Mouse (Mus musculus): ENCODE data around the gene Asap3. TPM values are rescaled to one million over a fixed set of nuclear protein-coding genes. Genes with fewer than 3 reads are reported as not detected.

The Asap3 gene
- total and polyA plus RNA-seq, 3 experiments, result 0.05 to 0.30 (median 0.05) TPM

DNA sequence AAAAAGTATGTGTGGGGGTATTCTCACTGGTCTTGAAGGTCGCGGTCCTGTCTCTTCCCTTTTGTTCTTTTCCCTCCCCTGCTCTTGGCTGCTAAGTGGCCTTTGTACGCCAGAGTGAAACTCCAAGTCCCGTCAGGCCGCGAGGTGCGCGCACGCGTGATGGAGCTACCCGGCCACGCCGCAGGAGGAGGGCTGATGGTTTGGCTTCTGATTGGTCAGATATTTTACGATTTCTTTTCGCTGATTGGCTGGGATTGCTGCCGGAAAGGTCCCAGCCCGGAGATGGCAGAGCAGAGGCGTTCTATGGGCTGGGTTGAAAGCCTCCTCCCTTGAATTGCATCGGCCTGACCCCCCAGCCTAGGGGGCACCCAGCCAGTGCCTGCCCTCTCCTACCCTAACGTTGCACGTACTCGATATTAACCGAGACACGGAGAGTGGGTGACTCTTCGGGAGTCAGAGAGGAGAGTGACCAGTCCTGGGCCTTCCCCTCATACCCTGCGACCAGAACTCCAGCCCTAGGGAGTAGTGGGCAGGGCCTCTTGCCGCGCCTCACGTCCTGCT lies 79.7 kb downstream of the Asap3 start:
- Histone ChIP-seq H3K4me3 (ENCODE audit: low read depth, low read length) (peak overlapping the region; percentile 77), H3K4me1 (ENCODE audit: insufficient read depth, low read depth, low read length) (peaks cover 27% of the 10 kb centered on the region), H3K36me3 (replicated peaks) (peaks cover 37% of the 10 kb centered on the region), H3K27me3 (ENCODE audit: insufficient read depth, low read length) (peaks cover 12% of the 10 kb centered on the region), H3K9me3 (replicated peaks) (peaks cover 17% of the 10 kb centered on the region)
- ATAC-seq (ENCODE audit: extremely low read depth, insufficient number of reproducible peaks, low FRiP score, poor library complexity, severe bottlenecking), result peak; percentile 97
- no peak for TF ChIP-seq TAL1 (conservative IDR thresholded peaks at IDR 0.05; ENCODE audit: low read depth, low read length)
- DNase-seq (ENCODE audit: low spot score), result peak; percentile 100

GRCm38 (mm10) chr4:136289918-136290780 lies 84.0 kb downstream of the Asap3 start:
- H3K4me3 ChIP-seq (ENCODE audit: low read depth, low read length), result peak overlapping the region; percentile 11; the same call in 1 of the 2 replicates
- ATAC-seq (ENCODE audit: extremely low read depth, insufficient number of reproducible peaks, low FRiP score, poor library complexity, severe bottlenecking) (no peak), DNase-seq (ENCODE audit: low spot score) (no peak)
- TF ChIP-seq CTCF (IDR thresholded peaks at IDR 0.05; ENCODE audit: low read depth, low read length) (no peak), TAL1 (conservative IDR thresholded peaks at IDR 0.05; ENCODE audit: low read depth, low read length) (no peak), GATA2 (IDR thresholded peaks at IDR 0.05; ENCODE audit: borderline replicate concordance, low read depth, low read length) (no peak), POLR2AphosphoS5 (IDR thresholded peaks at IDR 0.05; ENCODE audit: insufficient replicate concordance, low read depth, low read length) (no peak), GATA1 (IDR thresholded peaks at IDR 0.05; ENCODE audit: borderline replicate concordance, low read length) (no peak)
- peaks cover 73% of the 10 kb centered on the region for H3K36me3 ChIP-seq (replicated peaks)
- peaks cover 13% of the 10 kb centered on the region for H3K4me1 ChIP-seq (ENCODE audit: insufficient read depth, low read depth, low read length)
- no peaks in the 10 kb centered on the region; the same call in 1 of the 2 replicates for H3K27me3 ChIP-seq (ENCODE audit: insufficient read depth, low read length)
- peaks cover 17% of the 10 kb centered on the region for H3K9me3 ChIP-seq (replicated peaks)

DNA sequence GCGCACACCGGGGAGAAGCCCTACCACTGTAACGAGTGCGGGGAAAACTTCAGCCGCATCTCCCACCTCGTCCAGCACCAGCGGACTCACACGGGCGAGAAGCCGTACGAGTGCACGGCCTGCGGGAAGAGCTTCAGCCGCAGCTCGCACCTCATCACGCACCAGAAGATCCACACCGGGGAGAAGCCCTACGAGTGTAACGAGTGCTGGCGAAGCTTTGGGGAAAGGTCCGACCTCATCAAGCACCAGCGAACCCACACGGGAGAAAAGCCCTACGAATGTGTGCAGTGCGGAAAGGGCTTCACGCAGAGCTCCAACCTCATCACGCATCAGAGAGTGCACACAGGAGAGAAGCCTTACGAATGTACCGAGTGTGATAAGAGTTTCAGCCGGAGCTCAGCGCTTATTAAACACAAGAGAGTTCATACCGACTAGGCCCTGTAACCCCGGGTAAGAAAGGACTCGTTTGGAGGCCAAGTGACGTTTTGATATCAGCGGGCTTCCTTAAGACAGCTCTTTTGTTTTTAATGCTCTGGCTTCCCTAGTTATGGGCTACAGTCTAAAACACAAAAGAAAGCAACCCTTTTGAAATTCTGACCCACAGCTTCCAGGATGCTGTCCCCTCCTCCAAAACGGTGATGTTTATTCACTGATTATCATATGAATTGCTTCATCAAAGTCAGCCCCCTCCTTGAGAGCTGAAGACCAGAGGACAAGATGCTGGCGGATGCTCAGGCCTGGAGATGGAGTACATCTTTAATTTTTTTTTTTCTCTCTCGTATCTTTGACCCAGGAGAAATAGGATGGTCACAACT lies 84.8 kb downstream of the Asap3 start:
- ATAC-seq (ENCODE audit: extremely low read depth, insufficient number of reproducible peaks, low FRiP score, poor library complexity, severe bottlenecking), result no peak
- Histone ChIP-seq H3K4me3 (ENCODE audit: low read depth, low read length) (peak overlapping the region; percentile 11; the same call in 1 of the 2 replicates), H3K36me3 (replicated peaks) (peaks cover 73% of the 10 kb centered on the region), H3K9me3 (replicated peaks) (peaks cover 17% of the 10 kb centered on the region), H3K27me3 (ENCODE audit: insufficient read depth, low read length) (no peaks in the 10 kb centered on the region; the same call in 1 of the 2 replicates), H3K4me1 (ENCODE audit: insufficient read depth, low read depth, low read length) (peaks cover 12% of the 10 kb centered on the region)
- TF ChIP-seq GATA1 (IDR thresholded peaks at IDR 0.05; ENCODE audit: borderline replicate concordance, low read length) (no peak), CTCF (IDR thresholded peaks at IDR 0.05; ENCODE audit: low read depth, low read length) (no peak), TAL1 (conservative IDR thresholded peaks at IDR 0.05; ENCODE audit: low read depth, low read length) (no peak), GATA2 (IDR thresholded peaks at IDR 0.05; ENCODE audit: borderline replicate concordance, low read depth, low read length) (no peak), POLR2AphosphoS5 (IDR thresholded peaks at IDR 0.05; ENCODE audit: insufficient replicate concordance, low read depth, low read length) (no peak)
- DNase-seq (ENCODE audit: low spot score), result no peak

DNA sequence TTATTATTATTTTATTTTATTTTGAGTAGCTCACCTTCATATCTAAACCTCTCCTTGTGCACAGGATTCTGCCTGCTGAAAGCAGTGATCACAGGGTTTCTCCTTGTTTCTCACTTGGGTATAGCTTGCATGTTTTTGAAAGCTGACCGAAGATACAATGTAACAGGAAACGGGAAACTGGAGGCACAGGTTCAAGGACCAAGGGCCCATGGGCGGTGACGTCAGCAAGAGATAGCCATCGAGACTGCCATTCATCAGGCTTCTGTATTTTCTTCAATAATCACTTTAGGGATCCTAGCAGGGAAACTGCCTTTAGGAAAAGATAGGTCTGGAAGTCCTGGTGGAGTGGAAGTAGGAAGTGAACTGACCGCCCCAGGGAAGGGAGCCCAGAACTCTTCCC lies 85.5 kb downstream of the Asap3 start:
- Histone ChIP-seq H3K4me1 (ENCODE audit: insufficient read depth, low read depth, low read length) (peaks cover 5% of the 10 kb centered on the region), H3K9me3 (replicated peaks) (peaks cover 17% of the 10 kb centered on the region), H3K36me3 (replicated peaks) (peaks cover 73% of the 10 kb centered on the region), H3K27me3 (ENCODE audit: insufficient read depth, low read length) (no peaks in the 10 kb centered on the region; the same call in 1 of the 2 replicates), H3K4me3 (ENCODE audit: low read depth, low read length) (no peak overlapping the region)
- ATAC-seq (ENCODE audit: extremely low read depth, insufficient number of reproducible peaks, low FRiP score, poor library complexity, severe bottlenecking) (no peak), DNase-seq (ENCODE audit: low spot score) (no peak)
- no peak for TF ChIP-seq TAL1 (conservative IDR thresholded peaks at IDR 0.05; ENCODE audit: low read depth, low read length)

Other genes starting within 250 kb of the Asap3 start
- gene Gale, start 242.6 kb upstream of the Asap3 start, total RNA-seq (2014; fragmentation: Nextera tagmentation), result 4.3 and 5.0 TPM in 2 replicates
- 10.9 and 12.4 TPM in 2 replicates for gene Gale, start 242.6 kb upstream of the Asap3 start, total RNA-seq (2017)
- gene Gale, start 242.6 kb upstream of the Asap3 start, polyA plus RNA-seq (2012), result 19.8 and 23.3 TPM in 2 replicates
- gene Lypla2, start 233.7 kb upstream of the Asap3 start, total RNA-seq (2014; fragmentation: Nextera tagmentation), result 53.9 and 65.8 TPM in 2 replicates
- gene Lypla2, start 233.7 kb upstream of the Asap3 start, total RNA-seq (2017), result 28.5 and 34.1 TPM in 2 replicates
- 243 and 284 TPM in 2 replicates for gene Lypla2, start 233.7 kb upstream of the Asap3 start, polyA plus RNA-seq (2012)
- 26.1 and 34.9 TPM in 2 replicates for gene Pithd1, start 219.1 kb upstream of the Asap3 start, total RNA-seq (2014; fragmentation: Nextera tagmentation)
- 51.0 and 60.9 TPM in 2 replicates for gene Pithd1, start 219.1 kb upstream of the Asap3 start, total RNA-seq (2017)
- gene Pithd1, start 219.1 kb upstream of the Asap3 start, polyA plus RNA-seq (2012), result 41.0 and 71.7 TPM in 2 replicates
- 108 and 113 TPM in 2 replicates for gene Eloa, start 184.6 kb upstream of the Asap3 start, total RNA-seq (2014; fragmentation: Nextera tagmentation)
- gene Eloa, start 184.6 kb upstream of the Asap3 start, total RNA-seq (2017), result 51.6 and 56.0 TPM in 2 replicates
- 9.7 and 12.9 TPM in 2 replicates for gene Eloa, start 184.6 kb upstream of the Asap3 start, polyA plus RNA-seq (2012)
- gene Rpl11, start 152.9 kb upstream of the Asap3 start, total RNA-seq (2014; fragmentation: Nextera tagmentation), result 1,598 and 1,903 TPM in 2 replicates
- gene Rpl11, start 152.9 kb upstream of the Asap3 start, total RNA-seq (2017), result 563 and 967 TPM in 2 replicates
- 1,685 and 1,796 TPM in 2 replicates for gene Rpl11, start 152.9 kb upstream of the Asap3 start, polyA plus RNA-seq (2012)
- not detected in 2 replicates for gene Id3, start 62.9 kb upstream of the Asap3 start, total RNA-seq (2014; fragmentation: Nextera tagmentation)
- gene Id3, start 62.9 kb upstream of the Asap3 start, total RNA-seq (2017), result 0.22 TPM in 1 of 2 replicates, not detected in the other
- not detected in 2 replicates for gene Id3, start 62.9 kb upstream of the Asap3 start, polyA plus RNA-seq (2012)
- gene E2f2, start 34.0 kb upstream of the Asap3 start, total RNA-seq (2014; fragmentation: Nextera tagmentation), result 29.9 and 70.3 TPM in 2 replicates
- 14.1 and 16.3 TPM in 2 replicates for gene E2f2, start 34.0 kb upstream of the Asap3 start, total RNA-seq (2017)
- 45.6 and 45.9 TPM in 2 replicates for gene E2f2, start 34.0 kb upstream of the Asap3 start, polyA plus RNA-seq (2012)
- not detected in 2 replicates for gene Tcea3, start 41.4 kb downstream of the Asap3 start, total RNA-seq (2014; fragmentation: Nextera tagmentation)
- gene Tcea3, start 41.4 kb downstream of the Asap3 start, total RNA-seq (2017), result 0.55 and 0.70 TPM in 2 replicates
- gene Tcea3, start 41.4 kb downstream of the Asap3 start, polyA plus RNA-seq (2012), result not detected in 2 replicates
- 17.7 and 19.9 TPM in 2 replicates for gene Zfp46, start 78.3 kb downstream of the Asap3 start, total RNA-seq (2014; fragmentation: Nextera tagmentation)
- gene Zfp46, start 78.3 kb downstream of the Asap3 start, total RNA-seq (2017), result 13.2 and 13.9 TPM in 2 replicates
- 6.1 and 6.7 TPM in 2 replicates for gene Zfp46, start 78.3 kb downstream of the Asap3 start, polyA plus RNA-seq (2012)
- 100 and 126 TPM in 2 replicates for gene Hnrnpr, start 104.6 kb downstream of the Asap3 start, total RNA-seq (2014; fragmentation: Nextera tagmentation)
- gene Hnrnpr, start 104.6 kb downstream of the Asap3 start, total RNA-seq (2017), result 161 and 187 TPM in 2 replicates
- gene Hnrnpr, start 104.6 kb downstream of the Asap3 start, polyA plus RNA-seq (2012), result 66.7 and 77.7 TPM in 2 replicates
- not detected in 2 replicates for gene Htr1d, start 217.2 kb downstream of the Asap3 start, total RNA-seq (2014; fragmentation: Nextera tagmentation)
- 0.05 and 0.06 TPM in 2 replicates for gene Htr1d, start 217.2 kb downstream of the Asap3 start, total RNA-seq (2017)
- gene Htr1d, start 217.2 kb downstream of the Asap3 start, polyA plus RNA-seq (2012), result not detected in 2 replicates